Mouse (Mus musculus) heart, postnatal 14 days (tissue): ENCODE measurements around the gene Magi1. TPM values are rescaled to one million over a fixed set of nuclear protein-coding genes. Genes with fewer than 3 reads are reported as not detected.

Experiments used
- DNase-seq, 2 experiments: peaks; one replicate each; pipeline ENCODE4 v3.0.0; 2021 to 2022
- intact Hi-C: fragments of 180-260 bp; cut with DNase I; formaldehyde crosslinking; loops from one replicate; pipeline ENCODE4 v1.15.1; 2025
- long read RNA-seq, 2 experiments: library from polyadenylated mRNA; stranded (forward); transcript quantifications; one replicate each; pipeline ENCODE4 v2.0.0; 2021
- total RNA-seq, 2 experiments: library from RNA; stranded (reverse); gene quantifications; 2 replicates each; pipeline ENCODE4 v1.2.3; 2021

Magi1 gene
- total RNA-seq: 10 to 100 TPM; 19.1 to 19.5 TPM
- long read RNA-seq, experiment 1, partial matches to known transcripts: 1 of 10 reads
- long read RNA-seq, experiment 1, other reads (novel, unspliced or antisense): 9 of 10 reads
- long read RNA-seq, experiment 2, partial matches to known transcripts: 3 of 8 reads
- long read RNA-seq, experiment 2, other reads (novel, unspliced or antisense): 5 of 8 reads

DNA sequence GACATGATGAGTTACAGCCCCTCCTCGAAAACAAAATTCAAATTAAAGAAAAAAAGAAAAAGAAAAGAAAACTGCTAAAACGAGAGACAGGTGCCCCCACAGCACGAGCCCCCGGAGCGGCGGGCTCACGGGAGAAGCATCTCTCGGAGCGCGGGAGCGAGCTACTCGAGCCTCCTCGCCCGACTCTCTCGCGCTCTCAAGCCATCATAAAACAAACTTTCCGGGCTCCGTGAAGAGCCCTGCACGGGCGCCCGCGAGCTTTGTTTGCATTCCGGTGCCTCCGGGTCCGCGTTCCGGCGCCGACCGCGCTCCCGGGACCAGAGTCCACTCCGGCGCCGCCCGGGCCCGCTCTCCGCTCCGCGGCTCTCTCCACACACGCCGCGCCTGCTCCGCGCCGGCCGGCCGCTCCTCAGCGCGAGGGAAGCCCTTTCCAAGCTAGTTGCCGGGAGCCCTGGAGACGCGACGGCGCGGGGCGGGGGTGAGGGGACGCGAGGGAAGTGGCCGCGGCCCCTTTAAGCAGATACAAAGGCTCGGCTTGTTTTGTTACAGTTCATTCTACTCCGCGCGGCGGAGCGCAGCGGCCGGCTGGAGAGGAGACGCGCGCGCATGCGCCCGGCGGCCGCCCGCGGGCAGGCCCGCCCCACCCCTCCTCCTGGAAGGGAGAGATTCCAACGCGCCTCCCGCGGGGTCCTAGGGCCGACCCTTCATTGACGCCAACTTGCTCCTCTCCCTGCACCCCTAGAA is at the start of gene Magi1:
Magi1 (minus strand) TSS at position 600 of the 744 bp plus-strand sequence.
- intact Hi-C loops: loop anchor here (5.0 kb wide), 4 partner anchors 61 to 201 kb away; no protein-coding TSS in a partner anchor
- peak; percentile 94 to 96 for DNase-seq

DNA sequence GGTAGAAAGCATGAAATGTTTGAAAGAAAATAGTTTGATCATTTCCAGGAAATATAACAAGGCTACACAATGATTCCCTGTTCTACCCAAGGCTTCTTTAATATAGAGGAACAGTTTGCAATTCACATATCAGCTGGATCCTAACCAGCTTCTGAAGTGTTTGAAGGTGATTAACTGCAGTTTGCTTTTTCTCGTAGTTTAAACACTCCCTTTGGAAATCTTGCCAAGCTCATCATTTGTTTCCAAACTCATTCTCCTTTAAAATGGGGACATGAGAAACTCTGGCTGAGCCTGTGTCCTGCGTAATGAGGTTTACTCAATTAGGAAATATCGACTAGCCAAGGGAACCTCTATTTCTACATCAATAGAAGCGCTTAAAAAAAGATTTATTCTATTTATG is 43.4 kb upstream of the Magi1 start:
- intact Hi-C loops: no loop called here
- no peak for DNase-seq

DNA sequence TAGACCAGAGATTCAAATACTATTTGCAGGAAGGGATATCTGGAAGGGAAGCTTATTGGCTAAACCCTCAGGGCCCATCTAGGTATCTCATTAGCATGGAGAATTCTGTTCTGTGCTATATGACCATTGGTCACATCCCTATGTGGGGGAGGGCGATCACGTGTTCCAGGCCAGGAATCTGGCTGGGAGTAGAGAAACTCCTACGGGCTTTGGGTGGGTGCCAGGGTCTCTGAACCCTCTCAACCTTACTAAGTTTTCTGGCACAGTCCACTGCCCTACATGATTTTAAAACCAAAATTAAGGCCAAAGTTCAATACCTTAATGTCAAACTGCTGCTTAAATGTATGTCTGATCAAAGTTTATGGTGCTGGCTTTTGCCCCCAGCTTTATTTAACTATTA is 33.2 kb upstream of the Magi1 start:
- intact Hi-C loops: no loop called here
- DNase-seq: peak in 1 of 2 experiments; percentile 1

DNA sequence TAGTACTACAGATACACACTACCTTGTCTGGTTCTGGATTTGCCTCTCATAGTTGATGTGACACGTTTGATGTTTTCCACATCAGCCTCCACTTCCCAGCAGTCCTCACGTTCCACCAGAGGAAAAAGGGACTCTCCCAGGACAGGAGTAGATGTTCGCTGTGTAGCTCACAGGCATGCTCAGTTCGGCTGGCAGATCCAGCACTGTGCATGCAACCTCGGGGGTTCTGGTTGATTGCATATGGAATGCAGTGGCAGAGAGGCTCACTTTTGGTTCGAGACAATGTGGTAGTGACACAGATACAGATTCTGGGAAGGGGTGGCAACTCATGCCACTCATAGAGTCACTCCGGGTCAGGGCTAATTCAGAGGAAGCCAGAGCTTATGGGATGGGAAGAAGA is 28.6 kb upstream of the Magi1 start:
- intact Hi-C loops: no loop called here
- no peak for DNase-seq

DNA sequence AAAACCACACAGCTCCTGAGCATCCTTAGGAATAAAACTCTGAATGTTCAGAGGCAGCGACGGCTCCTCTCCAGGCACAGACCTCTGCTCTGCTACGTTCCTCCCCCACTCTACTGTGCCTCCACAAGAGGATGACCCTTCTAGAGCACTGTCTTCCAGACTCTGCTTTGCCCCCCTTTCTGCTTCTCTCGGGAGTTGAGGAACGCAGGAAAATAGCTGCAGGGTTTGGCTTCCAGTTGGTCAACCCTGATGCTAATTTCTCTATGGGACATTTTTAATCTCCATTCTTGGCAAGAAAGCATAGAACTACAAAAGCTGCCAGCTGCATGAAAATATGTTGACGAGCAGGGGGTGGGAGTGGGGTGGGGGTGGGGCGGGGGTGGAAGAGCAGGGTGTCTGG is 24.8 kb upstream of the Magi1 start:
- no peak for DNase-seq
- intact Hi-C loops: no loop called here

DNA sequence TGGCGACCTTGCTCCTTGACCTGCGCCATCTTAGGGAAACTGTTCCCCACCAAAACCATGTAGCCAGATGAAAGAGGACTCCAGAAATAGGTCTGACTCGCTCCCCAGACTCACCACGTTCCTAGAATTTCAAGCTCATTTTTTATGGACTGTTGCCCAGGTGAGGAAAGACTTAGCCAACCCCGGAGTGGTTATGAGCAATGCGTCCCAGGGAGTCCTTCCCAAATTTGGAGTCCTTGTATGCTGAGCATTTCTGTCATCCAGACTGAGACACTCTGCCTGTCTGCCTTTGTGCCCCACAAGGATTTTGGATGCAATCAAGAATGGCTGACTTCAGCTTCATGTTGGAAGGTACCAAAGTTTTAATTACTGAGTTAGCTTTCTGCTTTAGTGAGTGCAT is 19.8 kb upstream of the Magi1 start:
- DNase-seq: peak in 1 of 2 experiments; percentile 31
- intact Hi-C loops: no loop called here

DNA sequence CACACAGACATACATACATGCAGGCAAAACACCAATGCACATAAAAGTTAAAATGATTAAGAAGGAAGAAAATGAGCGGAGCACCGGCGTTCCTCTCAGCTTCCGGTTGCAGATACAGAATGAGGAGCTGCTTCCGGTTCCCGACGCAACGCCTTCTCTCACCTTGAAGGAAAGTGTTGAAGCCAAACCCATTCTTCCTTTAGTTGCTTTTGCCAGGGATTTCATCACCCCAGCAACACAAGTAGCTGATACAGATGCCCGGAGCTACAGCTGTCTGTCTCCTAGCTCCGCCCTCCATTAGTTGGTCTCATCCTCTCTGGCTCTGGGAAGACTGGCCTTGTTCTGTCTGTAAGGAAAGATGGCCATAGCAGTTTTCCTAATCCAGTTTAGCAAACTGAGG is 18.1 kb upstream of the Magi1 start:
- intact Hi-C loops: no loop called here
- DNase-seq: no peak

DNA sequence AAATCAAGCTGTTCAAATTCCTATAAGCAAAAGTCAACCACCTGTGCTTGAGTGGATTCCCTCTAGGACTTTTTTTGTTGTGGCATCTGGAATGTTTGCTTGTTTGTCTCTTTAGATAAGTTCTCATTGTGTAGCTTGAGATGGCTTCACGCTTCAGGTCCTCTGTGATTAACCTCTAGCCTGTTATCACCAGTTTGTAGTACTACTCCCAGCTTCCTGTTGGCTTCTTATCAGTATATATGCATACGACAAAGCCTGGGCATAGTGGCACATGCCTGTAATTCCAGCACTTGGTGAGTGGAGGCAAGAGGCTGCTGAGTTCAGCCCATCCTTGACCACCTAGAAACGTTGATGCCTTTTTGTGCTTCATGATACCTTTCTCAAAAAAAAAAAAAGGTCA is 16.8 kb upstream of the Magi1 start:
- intact Hi-C loops: no loop called here
- no peak for DNase-seq

DNA sequence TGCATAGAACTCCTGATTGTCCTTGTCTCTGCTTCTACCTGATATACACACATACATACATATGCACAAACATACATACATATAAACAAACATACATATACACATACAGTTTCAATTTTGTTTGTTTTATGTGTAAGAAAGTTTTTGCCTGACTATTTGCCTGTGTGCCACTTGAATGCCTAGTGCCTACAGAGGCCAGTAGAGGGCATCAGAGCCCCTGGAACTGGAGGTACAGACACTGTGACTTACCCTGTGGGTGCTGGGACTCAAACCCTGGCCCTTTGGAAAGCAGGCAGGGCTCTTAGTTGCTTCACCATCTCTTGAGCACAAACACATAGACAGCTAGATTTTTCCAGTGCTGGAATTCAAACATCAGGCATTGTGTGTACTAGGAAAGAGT is 3.7 kb upstream of the Magi1 start:
- intact Hi-C loops: no loop called here
- no peak for DNase-seq

DNA sequence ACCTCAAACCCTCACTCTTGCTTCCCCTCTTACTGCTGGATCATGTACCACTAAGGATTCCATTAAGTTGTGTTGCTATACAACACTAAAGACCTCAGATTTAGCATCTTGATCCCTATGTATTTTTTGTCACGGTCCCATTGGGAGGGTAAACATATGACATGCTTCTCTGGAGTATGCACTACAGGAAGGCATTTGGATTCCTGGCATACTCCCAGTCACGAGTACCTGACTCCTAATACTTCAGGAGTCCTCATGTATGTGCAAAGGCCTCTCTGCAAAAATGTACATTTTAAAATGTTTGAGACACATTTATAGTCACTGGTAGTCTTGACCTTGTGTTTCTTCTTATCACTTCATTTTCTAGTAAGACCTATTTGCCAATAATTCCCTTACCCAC is 2.8 kb upstream of the Magi1 start:
- intact Hi-C loops: no loop called here

DNA sequence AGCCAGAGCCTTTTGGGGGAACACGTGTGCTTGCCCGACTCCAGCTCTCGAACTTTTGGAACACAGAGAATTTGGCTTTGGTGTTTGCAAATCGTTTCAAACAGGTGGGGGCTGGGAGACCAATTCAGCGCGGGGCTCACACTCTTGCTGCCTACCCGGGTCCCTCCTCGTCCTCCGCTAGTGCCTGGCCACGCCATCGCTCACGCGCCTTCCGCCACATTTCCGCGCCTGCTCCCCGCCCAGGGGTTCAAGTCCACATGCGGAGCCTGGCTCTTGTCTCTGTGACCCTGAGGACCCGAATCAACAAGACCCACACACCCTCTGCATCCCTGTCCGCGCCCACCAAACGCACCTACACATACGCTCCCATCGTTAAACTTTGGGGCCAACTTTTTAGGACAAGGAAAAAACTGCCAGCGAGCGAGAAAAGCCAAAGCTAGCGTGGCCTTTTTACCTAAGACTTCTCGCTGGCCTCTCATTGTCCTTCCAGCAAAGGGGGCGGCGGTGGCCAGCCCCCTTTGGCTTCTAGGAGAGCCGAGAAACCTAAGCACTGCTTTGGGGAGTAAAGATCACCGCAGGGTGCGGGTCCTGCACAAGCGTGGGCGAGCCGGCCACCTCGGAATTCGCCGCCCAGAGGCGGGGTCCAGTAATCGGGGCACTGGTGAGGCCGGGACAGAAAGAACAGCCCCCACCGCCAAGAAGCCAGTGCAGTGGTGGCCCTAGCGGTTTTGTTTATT is 540 bp upstream of the Magi1 start:
- intact Hi-C loops: loop anchor here (5.0 kb wide), 4 partner anchors 62 to 202 kb away; no protein-coding TSS in a partner anchor

More for the DNA sequence above, 2.8 kb upstream of the Magi1 start:
- no peak for DNase-seq

DNA sequence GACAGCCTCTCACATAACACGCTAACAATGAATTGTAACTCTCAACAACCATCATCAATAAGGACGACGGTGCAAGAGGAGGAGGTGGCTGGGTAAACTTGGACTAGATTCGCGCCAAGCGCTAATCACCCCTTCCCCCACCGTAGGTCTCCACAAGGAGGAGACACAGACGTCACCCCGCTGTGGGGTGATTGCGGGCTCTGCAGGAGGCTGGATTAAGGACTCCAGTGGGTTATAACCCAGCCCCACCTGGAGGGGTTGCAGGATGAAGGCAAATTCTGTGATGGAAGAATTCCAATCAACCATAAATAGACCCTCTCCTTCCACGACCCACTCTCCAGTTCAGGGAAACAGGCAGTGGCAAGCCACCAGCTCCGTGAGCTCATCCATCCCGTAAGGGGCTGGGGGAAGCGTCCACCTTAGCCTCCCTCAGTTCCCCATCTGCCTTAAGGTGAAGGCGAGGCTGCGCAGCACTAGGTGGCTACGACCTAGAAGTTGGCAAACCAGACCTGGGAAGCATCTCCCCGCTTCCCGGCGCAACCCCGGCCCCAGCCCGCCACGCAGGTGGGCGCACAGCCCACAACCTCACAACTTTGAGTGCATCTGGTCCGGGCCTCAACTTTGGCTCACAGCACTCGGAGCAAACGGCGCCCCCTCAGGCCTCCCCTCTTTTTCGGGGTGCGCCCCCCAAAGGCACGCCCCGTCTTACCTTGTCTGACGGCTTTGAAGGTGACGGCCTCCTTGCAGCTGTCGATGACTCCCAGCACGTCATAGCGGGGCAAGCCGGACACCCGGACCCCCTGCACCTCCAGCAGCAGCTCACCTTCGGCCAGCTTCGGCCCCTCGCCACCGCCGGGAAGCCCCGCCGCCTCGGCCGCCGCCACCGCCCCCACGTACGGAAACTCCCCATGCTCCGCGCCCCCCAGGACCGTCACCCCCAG is 1.1 kb downstream of the Magi1 start:
- peak; percentile 44 to 49 for DNase-seq
- intact Hi-C loops: loop anchor here (5.0 kb wide), 4 partner anchors 60 to 200 kb away; no protein-coding TSS in a partner anchor

More for the DNA sequence above, 540 bp upstream of the Magi1 start:
- DNase-seq: peak; percentile 29 to 35

DNA sequence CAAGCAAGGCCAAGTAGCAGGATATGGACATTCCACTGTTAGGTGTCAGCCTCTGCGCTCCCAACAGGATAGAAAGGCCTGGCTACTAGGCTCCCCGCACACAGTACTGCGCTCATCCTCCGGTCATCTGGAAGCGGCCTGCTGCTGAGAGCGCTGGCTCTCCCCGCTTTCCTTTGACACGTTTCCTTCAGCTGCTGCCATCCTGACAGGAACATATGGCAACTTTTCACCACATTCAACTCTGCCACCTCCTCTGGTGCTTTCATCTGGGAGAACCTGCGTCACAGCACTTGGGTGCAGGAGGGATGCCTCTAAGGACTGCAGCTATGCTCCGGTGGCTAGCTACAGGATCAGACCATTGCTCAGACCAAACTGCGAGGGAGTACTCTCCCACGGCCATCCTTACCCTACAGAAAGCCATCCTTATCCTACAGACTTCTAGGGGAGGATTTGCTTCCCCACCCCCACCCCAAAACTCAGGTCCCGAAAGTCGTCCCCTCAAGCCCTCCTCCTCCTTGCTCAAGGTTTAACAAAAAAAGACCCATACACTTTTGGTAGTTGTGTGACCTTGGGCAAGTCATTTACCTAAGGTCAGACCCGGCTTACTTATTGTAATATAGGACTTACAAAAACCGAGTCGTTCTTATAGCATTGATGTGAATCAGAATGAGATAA is 2.0 kb downstream of the Magi1 start:
- peak; percentile 16 to 27 for DNase-seq
- intact Hi-C loops: loop anchor here (5.0 kb wide), 4 partner anchors 59 to 199 kb away; no protein-coding TSS in a partner anchor

DNA sequence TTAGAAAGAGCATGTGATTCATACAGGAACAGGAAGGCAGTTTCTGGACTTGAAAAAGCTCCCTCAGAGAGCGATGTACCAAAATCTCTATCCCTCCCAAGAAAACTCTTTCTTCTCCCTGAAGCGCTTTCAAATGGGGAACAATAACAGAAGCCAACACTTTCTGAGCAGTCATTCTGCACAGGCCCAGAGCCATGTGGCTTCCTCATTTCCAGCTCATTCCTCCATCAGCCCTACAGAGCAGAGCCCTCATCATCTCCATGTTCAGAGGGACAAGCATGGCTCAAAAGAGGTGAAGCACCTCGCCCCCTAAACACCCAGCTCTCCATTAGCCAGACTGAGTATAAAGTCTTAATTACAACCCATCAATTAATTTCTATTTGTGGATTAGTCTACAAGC is 9.8 kb downstream of the Magi1 start:
- intact Hi-C loops: no loop called here
- DNase-seq: no peak

DNA sequence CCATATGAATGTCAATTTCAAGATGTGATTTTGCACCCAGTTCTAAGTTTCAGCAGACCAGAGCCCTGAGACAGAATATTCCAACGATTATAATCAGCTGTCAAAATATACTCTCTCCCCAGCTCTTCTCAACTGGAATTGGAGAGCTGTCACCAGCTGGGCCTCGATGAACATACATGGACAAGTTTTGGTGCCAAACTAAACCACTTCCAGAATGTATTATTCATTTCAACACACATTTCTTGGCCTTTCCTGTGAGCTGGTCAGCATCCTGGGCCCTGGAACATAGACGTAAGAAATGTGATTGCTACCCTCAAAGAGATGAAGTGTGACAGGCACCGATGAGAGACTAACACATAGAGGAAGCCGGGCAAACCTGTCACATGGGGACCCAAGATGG is 13.7 kb downstream of the Magi1 start:
- intact Hi-C loops: no loop called here

DNA sequence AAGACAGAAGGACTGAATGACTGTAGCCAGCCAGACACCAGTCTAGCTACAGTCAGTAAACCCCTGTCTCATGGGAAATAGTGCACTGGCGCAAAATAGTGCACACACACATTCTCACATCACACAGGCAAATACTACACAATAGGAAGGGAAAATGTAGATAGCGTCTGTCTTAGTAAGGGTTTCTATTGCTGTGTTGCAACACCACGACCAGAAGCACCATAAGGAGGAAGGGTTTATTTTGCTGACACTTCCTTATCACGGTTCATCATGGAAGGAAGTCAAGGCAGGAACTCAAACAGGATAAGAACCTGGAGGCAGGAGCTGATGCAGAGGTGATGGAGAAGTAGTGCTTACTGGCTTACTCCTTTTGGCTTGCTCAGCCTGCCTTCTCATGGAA is 14.5 kb downstream of the Magi1 start:
- DNase-seq: no peak
- intact Hi-C loops: no loop called here

More for the DNA sequence above, 13.7 kb downstream of the Magi1 start:
- DNase-seq: no peak

DNA sequence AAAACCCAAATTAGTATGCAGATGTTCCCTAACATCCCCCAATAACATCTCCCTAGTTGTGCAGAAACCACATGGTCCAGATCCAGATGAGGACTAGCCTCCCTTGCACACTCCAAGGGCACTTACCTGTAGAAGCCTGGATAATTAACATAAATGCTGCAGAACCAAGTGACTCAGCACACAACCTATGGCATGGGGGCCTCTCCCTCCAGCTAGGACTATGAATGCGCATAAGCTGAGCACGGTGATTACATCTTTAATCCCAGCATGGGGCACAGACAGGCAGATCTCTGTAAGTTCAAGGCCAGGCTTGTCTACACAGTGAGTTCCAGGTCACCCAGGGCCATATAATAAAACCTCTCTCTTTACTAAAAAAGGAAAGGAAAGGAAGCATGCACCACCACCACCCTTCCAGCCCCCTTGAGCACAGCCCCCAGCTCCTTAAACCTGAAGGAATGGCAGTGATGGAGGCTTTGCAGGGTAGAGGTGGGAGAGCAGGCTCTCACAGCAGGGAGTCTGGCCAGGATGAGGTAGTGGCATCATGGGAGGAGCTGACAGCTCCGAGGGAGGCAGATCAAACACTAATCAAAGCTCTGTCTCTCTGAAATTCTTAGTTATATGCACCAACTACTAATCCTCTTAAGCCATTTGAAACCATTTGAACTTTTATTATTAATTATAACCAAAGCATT is 18.3 kb downstream of the Magi1 start:
- intact Hi-C loops: no loop called here
- no peak for DNase-seq

DNA sequence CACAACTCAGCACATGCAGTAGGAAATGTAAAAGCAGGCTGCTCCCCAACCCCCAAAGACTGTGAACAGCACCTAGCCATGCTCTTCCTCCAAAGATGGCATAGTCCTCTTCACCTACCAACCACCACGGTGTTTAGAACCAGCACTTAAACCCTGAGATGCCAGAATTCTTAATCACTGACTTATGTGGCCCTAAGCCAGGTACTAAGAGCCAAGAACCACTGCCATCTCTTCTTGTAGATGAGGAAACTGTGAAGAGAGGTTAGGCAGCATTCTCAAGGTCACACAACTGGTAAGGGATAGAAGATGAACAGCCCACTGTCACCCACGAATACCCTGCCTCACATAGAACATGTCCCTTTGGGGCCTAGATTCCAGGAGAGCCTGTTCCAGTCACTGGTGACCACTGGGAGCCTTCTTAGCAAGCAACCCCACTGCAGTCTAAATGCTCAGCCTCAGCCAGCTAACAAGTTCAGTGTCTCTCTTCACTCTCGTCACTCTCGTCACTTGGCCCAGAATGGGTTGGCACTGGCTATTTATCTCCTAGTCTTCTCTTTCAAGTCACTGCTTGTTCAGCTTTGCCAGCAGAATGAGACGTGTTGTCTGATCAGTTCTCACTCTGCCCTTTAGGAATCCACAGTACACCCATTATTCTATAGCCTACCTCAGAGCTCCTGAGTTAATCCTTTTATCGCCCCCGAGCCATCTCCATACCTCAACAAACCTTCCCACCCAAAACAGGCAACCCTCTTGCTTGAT is 19.4 kb downstream of the Magi1 start:
- no peak for DNase-seq
- intact Hi-C loops: no loop called here
